Mouse (Mus musculus) limb, embryonic 11.5 days (tissue): Measurements from ENCODE around the gene Pnrc2. TPM values are rescaled to one million over a fixed set of nuclear protein-coding genes. Genes with fewer than 3 reads are reported as not detected.

Source experiments
- ATAC-seq: fragments of 200-750 bp; cut with Nextera tagmentation; 2 replicates; pipeline ENCODE4 v1.8.0; 2017; ENCODE audit warnings: low read depth; ENCODE audit not compliant: insufficient number of reproducible peaks, low FRiP score, low TSS enrichment
- DNase-seq: peaks from one replicate; pipeline ENCODE4 v3.0.0-alpha.2; 2015; ENCODE audit warnings: low spot score
- H3K27ac ChIP-seq: fragments of 300-500 bp; sonication (generic); replicated peaks from 2 replicates; pipeline ENCODE4 v1.5.1; 2014; ENCODE audit warnings: low read depth, mild to moderate bottlenecking, low read length
- H3K27me3 ChIP-seq: fragments of 300-500 bp; sonication (generic); 2 replicates; pipeline ENCODE4 v1.6.1; 2014; ENCODE audit warnings: mild to moderate bottlenecking, low read length, mixed read lengths; ENCODE audit not compliant: control insufficient read depth, insufficient read depth
- H3K36me3 ChIP-seq: fragments of 300-500 bp; sonication (generic); 2 replicates; pipeline ENCODE4 v1.6.1; 2014; ENCODE audit warnings: mild to moderate bottlenecking, low read length, moderate library complexity, mixed read lengths; ENCODE audit not compliant: control insufficient read depth, insufficient read depth
- H3K4me1 ChIP-seq: fragments of 300-500 bp; sonication (generic); 2 replicates; pipeline ENCODE4 v1.6.1; 2014; ENCODE audit warnings: low read length, mixed read lengths; ENCODE audit not compliant: control insufficient read depth, insufficient read depth
- H3K4me2 ChIP-seq: fragments of 300-500 bp; sonication (generic); 2 replicates; pipeline ENCODE4 v1.6.1; 2014; ENCODE audit warnings: low read depth, mild to moderate bottlenecking, moderate library complexity; ENCODE audit not compliant: severe bottlenecking
- H3K4me3 ChIP-seq: fragments of 300-500 bp; sonication (generic); 2 replicates; pipeline ENCODE4 v1.5.1; 2014; ENCODE audit warnings: low read depth, low read length
- H3K9ac ChIP-seq: fragments of 300-500 bp; sonication (generic); 2 replicates; pipeline ENCODE4 v1.6.1; 2014; ENCODE audit warnings: mild to moderate bottlenecking, low read length
- H3K9me3 ChIP-seq: fragments of 300-500 bp; sonication (generic); 2 replicates; pipeline ENCODE4 v1.6.1; 2016; ENCODE audit warnings: low read length; ENCODE audit not compliant: control insufficient read depth
- WGBS: fragments of 180-500 bp; shearing (Covaris S2); extraction: QIAGEN DNeasy Blood & Tissue Kit; methylation state at CpG from one replicate; pipeline ENCODE4 v1.1.7; 2014; 5-methylcytosine and 5-hydroxymethylcytosine counted together
- polyA plus RNA-seq: library from polyadenylated mRNA; unstranded; fragments of >200 nt; fragmentation: Nextera tagmentation; extraction: Ambion mirVana; gene quantifications from 2 replicates; pipeline ENCODE4 v1.2.1, GENCODE M21; 2014

The Pnrc2 gene
- polyA plus RNA-seq, 1 experiment from 2014 or later: 234 TPM

- ATAC-seq (no peak), DNase-seq (peak; percentile 52)
- peak overlapping the region; percentile 78 for H3K4me3 ChIP-seq
- peak overlapping the region; percentile 98 for H3K9ac ChIP-seq
- no peaks in the 10 kb centered on the region for H3K27me3 ChIP-seq
- H3K4me1 ChIP-seq: peaks cover 35% of the 10 kb centered on the region
- WGBS: 13% methylated on average over 17 of the region's 17 CpGs
- peak overlapping the region; percentile 99 for H3K27ac ChIP-seq
- H3K9me3 ChIP-seq: no peaks in the 10 kb centered on the region
- peaks cover 12% of the 10 kb centered on the region; the same call in 1 of the 2 replicates for H3K36me3 ChIP-seq
- H3K4me2 ChIP-seq: peak overlapping the region; percentile 88
Observed at GRCm38 (mm10) chr4:135872589-135873391, 860 bp downstream of the Pnrc2 start.

DNA sequence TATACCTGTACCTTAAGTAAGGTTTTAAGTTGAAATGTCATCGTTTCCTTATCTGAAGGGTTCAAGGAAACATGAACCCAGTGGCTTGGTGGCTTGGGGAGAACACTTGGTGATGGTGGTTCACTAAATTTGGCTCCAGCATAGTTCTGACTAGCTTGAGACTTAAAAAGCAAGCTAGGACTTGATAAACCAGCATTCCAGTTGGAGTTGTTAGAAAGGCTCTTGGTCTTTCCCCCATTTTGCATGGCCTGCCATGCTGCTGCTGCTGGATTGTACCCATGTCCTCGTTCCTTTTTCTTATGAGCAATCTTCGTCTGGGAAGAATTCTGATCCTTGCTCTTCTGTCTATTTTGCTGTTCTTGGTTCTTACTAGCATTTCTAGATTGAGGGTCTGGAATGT lies 1.6 kb downstream of the Pnrc2 start:
- WGBS: 62% methylated on average over 3 of the region's 3 CpGs
- H3K4me2 ChIP-seq: peak overlapping the region; percentile 88
- ATAC-seq (no peak), DNase-seq (no peak)
- peak overlapping the region; percentile 78 for H3K4me3 ChIP-seq
- H3K9me3 ChIP-seq: no peaks in the 10 kb centered on the region
- H3K27me3 ChIP-seq: no peaks in the 10 kb centered on the region
- peaks cover 12% of the 10 kb centered on the region; the same call in 1 of the 2 replicates for H3K36me3 ChIP-seq
- peak overlapping the region; percentile 30; the same call in 1 of the 2 replicates for H3K27ac ChIP-seq
- H3K9ac ChIP-seq: peak overlapping the region; percentile 98
- peaks cover 34% of the 10 kb centered on the region for H3K4me1 ChIP-seq

GRCm38 (mm10) chr4:135870227-135871023 lies 3.2 kb downstream of the Pnrc2 start:
- H3K4me3 ChIP-seq: no peak overlapping the region
- H3K27ac ChIP-seq: no peak overlapping the region

GRCm38 (mm10) chr4:135868996-135869395 lies 4.7 kb downstream of the Pnrc2 start:
- ATAC-seq (no peak), DNase-seq (no peak)
- Histone ChIP-seq H3K4me1 (peaks cover 9% of the 10 kb centered on the region), H3K4me3 (no peak overlapping the region), H3K27ac (no peak overlapping the region), H3K27me3 (no peaks in the 10 kb centered on the region), H3K36me3 (peaks cover 15% of the 10 kb centered on the region), H3K4me2 (no peak overlapping the region), H3K9ac (no peak overlapping the region), H3K9me3 (no peaks in the 10 kb centered on the region)
- 81% methylated on average over 2 of the region's 2 CpGs for WGBS

More at GRCm38 (mm10) chr4:135870227-135871023, 3.2 kb downstream of the Pnrc2 start:
- no peaks in the 10 kb centered on the region for H3K9me3 ChIP-seq
- no peak overlapping the region for H3K9ac ChIP-seq
- H3K27me3 ChIP-seq: no peaks in the 10 kb centered on the region
- no peak overlapping the region for H3K4me2 ChIP-seq
- DNase-seq: no peak
- peaks cover 15% of the 10 kb centered on the region for H3K36me3 ChIP-seq
- 51% methylated on average over 2 of the region's 2 CpGs for WGBS
- no peak for ATAC-seq
- peaks cover 19% of the 10 kb centered on the region for H3K4me1 ChIP-seq

GRCm38 (mm10) chr4:135857597-135858186 lies 16.0 kb downstream of the Pnrc2 start:
- Histone ChIP-seq H3K4me3 (peak overlapping the region; percentile 72), H3K27me3 (no peaks in the 10 kb centered on the region), H3K36me3 (0 out of 2 replicates have a peak, but pooled peaks cover 2% of the 10 kb centered on the region), H3K9ac (peak overlapping the region; percentile 58), H3K27ac (no peak overlapping the region), H3K4me1 (0 out of 2 replicates have a peak, but pooled peaks cover 3% of the 10 kb centered on the region), H3K4me2 (peak overlapping the region; percentile 58), H3K9me3 (no peaks in the 10 kb centered on the region)
- ATAC-seq (no peak), DNase-seq (peak; percentile 42)
- WGBS: 14% methylated on average over 7 of the region's 7 CpGs

- peak overlapping the region; percentile 58 for H3K4me2 ChIP-seq
- peak overlapping the region; percentile 72 for H3K4me3 ChIP-seq
- no peaks in the 10 kb centered on the region for H3K27me3 ChIP-seq
- peak; percentile 45 for ATAC-seq
- WGBS: under 1% methylated on average over 60 of the region's 91 CpGs
- 0 out of 2 replicates have a peak, but pooled peaks cover 3% of the 10 kb centered on the region for H3K4me1 ChIP-seq
- H3K36me3 ChIP-seq: 0 out of 2 replicates have a peak, but pooled peaks cover 2% of the 10 kb centered on the region
- DNase-seq: peak; percentile 82
- H3K9me3 ChIP-seq: no peaks in the 10 kb centered on the region
- peak overlapping the region; percentile 98 for H3K27ac ChIP-seq
- peak overlapping the region; percentile 99 for H3K9ac ChIP-seq
Observed at GRCm38 (mm10) chr4:135856223-135857091, 17.2 kb downstream of the Pnrc2 start.

- H3K9ac ChIP-seq: peak within 1 kb of the TSS; percentile 99
- peak; percentile 99 for DNase-seq
- peak within 1 kb of the TSS; percentile 86 for H3K4me2 ChIP-seq
- H3K27me3 ChIP-seq: no peaks in the 10 kb centered on the region
- WGBS: under 1% methylated on average over 61 of the region's 67 CpGs
- peak within 1 kb of the TSS; percentile 99 for H3K27ac ChIP-seq
- H3K36me3 ChIP-seq: no peaks in the 10 kb centered on the region
- H3K4me1 ChIP-seq: 0 out of 2 replicates have a peak, but pooled peaks cover 3% of the 10 kb centered on the region
- peak within 1 kb of the TSS; percentile 72 for H3K4me3 ChIP-seq
- peak; percentile 95 for ATAC-seq
- H3K9me3 ChIP-seq: no peaks in the 10 kb centered on the region
Observed at GRCm38 (mm10) chr4:135855536-135856222, 18.0 kb downstream of the Pnrc2 start, which contains the start of gene Srsf10. TSS of gene Srsf10 (plus strand) at chr4:135855747.
